Mouse (Mus musculus) cerebellum, adult 8-10 months (tissue): ENCODE data around the gene Gm4450.
"Not testable (repeated sequence)": the region's sequence is repeated elsewhere in the genome, so short reads cannot be mapped to it uniquely, and the experiment has no call there.

Experiments
- DNase-seq: peaks from one replicate; pipeline ENCODE4 v3.0.0; 2022

Gm4450 gene

GRCm38 (mm10) chr3:98416426-98417250 is 40.3 kb downstream of the Gm4450 start:
- no peak for DNase-seq

- DNase-seq: no peak
Measured at GRCm38 (mm10) chr3:98414296-98414695, 42.6 kb downstream of the Gm4450 start.

- no peak for DNase-seq
Measured at GRCm38 (mm10) chr3:98413733-98414132, 43.2 kb downstream of the Gm4450 start.

GRCm38 (mm10) chr3:98410619-98411580 is 46.0 kb downstream of the Gm4450 start:
- DNase-seq: not testable (repeated sequence)

GRCm38 (mm10) chr3:98407261-98407780 is 49.6 kb downstream of the Gm4450 start:
- DNase-seq: not testable (repeated sequence)

GRCm38 (mm10) chr3:98406569-98407144 is 50.3 kb downstream of the Gm4450 start:
- DNase-seq: not testable (repeated sequence)

GRCm38 (mm10) chr3:98405877-98406276 is 51.0 kb downstream of the Gm4450 start:
- not testable (repeated sequence) for DNase-seq

GRCm38 (mm10) chr3:98404268-98404895 is 52.5 kb downstream of the Gm4450 start:
- not testable (repeated sequence) for DNase-seq
